Mouse (Mus musculus) heart, adult 8-10 months (tissue): ENCODE data around the gene Ankrd23. TPM values are rescaled to one million over a fixed set of nuclear protein-coding genes. Genes with fewer than 3 reads are reported as not detected.

Source experiments
- DNase-seq: peaks from one replicate; pipeline ENCODE4 v3.0.0; 2022; ENCODE audit warnings: low spot score
- total RNA-seq, 4 experiments: library from RNA; stranded (reverse); gene quantifications; 2 replicates each; pipeline ENCODE4 v1.2.4; 2022

Ankrd23 gene
- total RNA-seq, 4 experiments from 2014 or later, result 251 to 540 (median 405) TPM

GRCm38 (mm10) chr1:36545845-36546600 is 9.3 kb upstream of the Ankrd23 start:
- no peak for DNase-seq

- no peak for DNase-seq
These were observed 8.7 kb upstream of the Ankrd23 start for GRCm38 (mm10) chr1:36545382-36545781.

- no peak for DNase-seq
These were observed 6.2 kb upstream of the Ankrd23 start for GRCm38 (mm10) chr1:36542925-36543324.

- no peak for DNase-seq
These were observed 5.2 kb upstream of the Ankrd23 start for GRCm38 (mm10) chr1:36541844-36542243.

GRCm38 (mm10) chr1:36540807-36541206 is 4.1 kb upstream of the Ankrd23 start:
- DNase-seq, result no peak

- no peak for DNase-seq
These were observed 3.4 kb upstream of the Ankrd23 start for GRCm38 (mm10) chr1:36540132-36540531.

- peak; percentile 73 for DNase-seq
These were observed 2.5 kb upstream of the Ankrd23 start, which contains the start of gene Gm42417 for GRCm38 (mm10) chr1:36539186-36539585. TSS of gene Gm42417 (minus strand) at chr1:36539429.

- no peak for DNase-seq
These were observed 2.0 kb upstream of the Ankrd23 start for GRCm38 (mm10) chr1:36538727-36539126.

- no peak for DNase-seq
These were observed 320 bp downstream of the Ankrd23 start for GRCm38 (mm10) chr1:36536397-36536728.

GRCm38 (mm10) chr1:36535477-36536396 is 946 bp downstream of the Ankrd23 start:
- peak; percentile 74 for DNase-seq

- peak; percentile 36 for DNase-seq
These were observed 2.1 kb downstream of the Ankrd23 start for GRCm38 (mm10) chr1:36534595-36535058.

- DNase-seq, result no peak
These were observed 3.1 kb downstream of the Ankrd23 start for GRCm38 (mm10) chr1:36533546-36533945.

GRCm38 (mm10) chr1:36531461-36531860 is 5.2 kb downstream of the Ankrd23 start:
- DNase-seq, result no peak

GRCm38 (mm10) chr1:36530962-36531361 is 5.7 kb downstream of the Ankrd23 start:
- DNase-seq, result no peak

GRCm38 (mm10) chr1:36530485-36530884 is 6.2 kb downstream of the Ankrd23 start:
- DNase-seq, result no peak

- no peak for DNase-seq
These were observed 6.8 kb downstream of the Ankrd23 start for GRCm38 (mm10) chr1:36529875-36530274.

GRCm38 (mm10) chr1:36529274-36529673 is 7.4 kb downstream of the Ankrd23 start:
- DNase-seq, result no peak

- no peak for DNase-seq
These were observed 8.3 kb downstream of the Ankrd23 start for GRCm38 (mm10) chr1:36528351-36528750.

GRCm38 (mm10) chr1:36526903-36527302 is 9.8 kb downstream of the Ankrd23 start:
- DNase-seq, result no peak

GRCm38 (mm10) chr1:36525774-36526173 is 10.9 kb downstream of the Ankrd23 start:
- DNase-seq, result no peak

- DNase-seq, result no peak
These were observed 12.6 kb downstream of the Ankrd23 start for GRCm38 (mm10) chr1:36524058-36524457.

- DNase-seq, result no peak
These were observed 13.2 kb downstream of the Ankrd23 start for GRCm38 (mm10) chr1:36523332-36524013.
